In genomic region chr8:118270751-118271402, GRCm38 (mm10) we compare ENCODE assay signal across 12 mouse cellular contexts. TPM values are rescaled to one million over a fixed set of nuclear protein-coding genes. Genes with fewer than 3 reads are reported as not detected.
A peak's percentile ranks its signal among the peaks of the same experiment; 100 is the strongest.
DNase-seq lines count a peak whose midpoint lies in the region; ATAC-seq lines count a peak whose summit lies in the region.
"Had no signal": no experiment of that assay in that cellular context is flagged by ENCODE, and none has a peak within 500 bp of the region (broad histone marks: within the 10 kb centered on the region; RNA-seq: fewer than 3 reads in every experiment).

No protein-coding gene starts in this region.

- no peaks in the 10 kb centered on the region for H3K36me3 ChIP-seq in hindbrain, embryonic 16.5 days (ENCODE audit: control insufficient read depth, insufficient read depth, low read length)
- H3K36me3 ChIP-seq: embryonic facial prominence, embryonic 15.5 days had no signal

- no peak overlapping the region for H3K9ac ChIP-seq in hindbrain, embryonic 16.5 days (ENCODE audit: low read depth, low read length)
- H3K9ac ChIP-seq: embryonic facial prominence, embryonic 15.5 days had no signal

- H3K9me3 ChIP-seq in hindbrain, embryonic 16.5 days (ENCODE audit: control insufficient read depth, low read length), result no peaks in the 10 kb centered on the region
- H3K9me3 ChIP-seq: embryonic facial prominence, embryonic 15.5 days had no signal

- H3K27ac ChIP-seq in hindbrain, embryonic 16.5 days (ENCODE audit: low read depth, low read length), result no peak overlapping the region
- H3K27ac ChIP-seq: embryonic facial prominence, embryonic 15.5 days had no signal

- ATAC-seq in hindbrain, embryonic 16.5 days, result peak; percentile 63

- no peak overlapping the region for H3K4me3 ChIP-seq in hindbrain, embryonic 16.5 days (ENCODE audit: low read length)
- H3K4me3 ChIP-seq: embryonic facial prominence, embryonic 15.5 days had no signal

- WGBS in hindbrain, embryonic 16.5 days, result 28% methylated on average over 7 of the region's 7 CpGs

- H3K27me3 ChIP-seq in hindbrain, embryonic 16.5 days (replicated peaks; ENCODE audit: control insufficient read depth, insufficient read depth, low read length), result no peaks in the 10 kb centered on the region
- H3K27me3 ChIP-seq: embryonic facial prominence, embryonic 15.5 days had no signal

- peaks cover 9% of the 10 kb centered on the region for H3K4me1 ChIP-seq in hindbrain, embryonic 16.5 days (ENCODE audit: control insufficient read depth, insufficient read depth, low read depth, low read length)

- peak; percentile 50 for DNase-seq in heart, postnatal 4 days
- DNase-seq in heart, adult 18-20 months, result no peak
- DNase-seq in retina, postnatal 1 day, result peak; percentile 93
- DNase-seq in retina, embryonic 14.5 days (ENCODE audit: low spot score), result no peak
- peak; percentile 68 for DNase-seq in right cerebral cortex, postnatal 4 days
- no peak for DNase-seq in thymus, postnatal 0 days (ENCODE audit: low spot score)
- no peak for DNase-seq in MN1 (ENCODE audit: low spot score)
- DNase-seq: heart, postnatal 36 days had no signal

- no peak overlapping the region for H3K4me2 ChIP-seq in hindbrain, embryonic 16.5 days (ENCODE audit: low read length)
- H3K4me2 ChIP-seq: embryonic facial prominence, embryonic 15.5 days; liver, embryonic 11.5 days had no signal

RNA-seq across cellular contexts. Expression of gene Cdh13, which starts 12.7 kb away (rescaled TPM):
- total RNA-seq in heart, postnatal 4 days (2021), result 100 to 1,000 TPM; 178 to 201 TPM
- 100 to 1,000 TPM; 159 to 168 TPM for total RNA-seq in heart, adult 18-20 months (2021)
- polyA plus RNA-seq in hindbrain, embryonic 16.5 days (2015; fragmentation: Nextera tagmentation; extraction: Ambion mirVana), result 120 and 123 TPM in 2 replicates
- 3.0 TPM in 2 replicates for polyA plus RNA-seq in thymus, postnatal 0 days (2015; fragmentation: Nextera tagmentation; extraction: Ambion mirVana)
- total RNA-seq: neutrophil, adult 5-6 weeks had no signal

Comparison
In these comparisons a context has a peak if more than half of its experiments do, and no peak if none do; other contexts are left out.
1. DNase-seq: peak in heart, postnatal 4 days (single experiment), retina, postnatal 1 day (single experiment) and right cerebral cortex, postnatal 4 days (single experiment); none in heart, adult 18-20 months (0 of 2), retina, embryonic 14.5 days (single experiment), thymus, postnatal 0 days (single experiment) and MN1 (single experiment).